Mouse (Mus musculus) natural killer cell, adult 2 months (primary cell): ENCODE results near the gene Sema4d.

Source experiments
- DNase-seq, 2 experiments: peaks; one replicate each; pipeline ENCODE4 v3.0.0; 2022; ENCODE audit warnings: low spot score in 2 of 2

Gene Sema4d

DNA sequence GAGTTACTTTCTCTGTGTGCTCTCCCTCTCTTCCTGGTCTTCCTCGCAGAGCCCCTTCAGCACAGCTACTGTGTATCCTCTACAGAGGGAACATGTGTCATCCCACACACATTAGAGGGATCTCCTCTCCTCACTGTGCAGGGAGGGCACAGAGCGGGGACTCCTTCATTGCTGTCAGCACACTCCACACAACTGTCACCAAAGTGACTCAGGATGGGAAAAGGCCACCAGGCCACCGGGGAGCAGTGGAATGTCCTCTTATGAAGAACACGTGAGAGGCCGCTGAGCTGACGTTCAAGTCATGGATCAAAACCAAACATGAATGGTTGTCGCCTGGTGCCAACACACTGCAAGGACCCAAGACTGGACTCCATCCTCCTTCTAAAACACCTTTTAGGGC, 38.0 kb downstream of the Sema4d start:
- DNase-seq, result no peak

DNA sequence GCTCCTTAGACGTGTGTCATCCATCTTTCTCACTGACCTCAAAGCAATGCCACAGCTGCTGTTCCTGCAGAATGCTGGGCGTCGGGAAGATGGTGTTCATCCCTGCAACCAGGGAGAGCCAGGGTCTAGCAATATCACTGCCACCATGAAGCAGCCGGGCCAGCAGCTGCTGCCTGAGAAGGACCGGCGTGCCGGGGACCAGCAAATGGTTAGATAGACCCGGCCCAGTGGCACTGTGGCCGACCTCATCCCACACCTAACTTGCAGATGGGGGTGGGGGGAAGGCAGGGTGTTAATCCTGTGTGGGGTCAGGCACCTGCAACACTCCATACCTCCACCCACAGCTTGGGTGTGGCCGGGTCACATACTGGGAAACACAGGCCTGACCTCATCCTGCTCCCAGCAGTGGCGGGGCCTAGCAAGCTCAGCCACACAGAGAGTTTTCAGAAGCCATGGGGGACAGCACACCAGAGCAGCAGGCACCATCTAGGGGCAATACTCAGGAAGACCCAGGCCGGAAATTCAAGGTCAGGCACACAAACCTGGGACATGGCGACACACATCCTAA, 38.9 kb downstream of the Sema4d start:
- peak in 1 of 2 experiments; percentile 38 for DNase-seq

DNA sequence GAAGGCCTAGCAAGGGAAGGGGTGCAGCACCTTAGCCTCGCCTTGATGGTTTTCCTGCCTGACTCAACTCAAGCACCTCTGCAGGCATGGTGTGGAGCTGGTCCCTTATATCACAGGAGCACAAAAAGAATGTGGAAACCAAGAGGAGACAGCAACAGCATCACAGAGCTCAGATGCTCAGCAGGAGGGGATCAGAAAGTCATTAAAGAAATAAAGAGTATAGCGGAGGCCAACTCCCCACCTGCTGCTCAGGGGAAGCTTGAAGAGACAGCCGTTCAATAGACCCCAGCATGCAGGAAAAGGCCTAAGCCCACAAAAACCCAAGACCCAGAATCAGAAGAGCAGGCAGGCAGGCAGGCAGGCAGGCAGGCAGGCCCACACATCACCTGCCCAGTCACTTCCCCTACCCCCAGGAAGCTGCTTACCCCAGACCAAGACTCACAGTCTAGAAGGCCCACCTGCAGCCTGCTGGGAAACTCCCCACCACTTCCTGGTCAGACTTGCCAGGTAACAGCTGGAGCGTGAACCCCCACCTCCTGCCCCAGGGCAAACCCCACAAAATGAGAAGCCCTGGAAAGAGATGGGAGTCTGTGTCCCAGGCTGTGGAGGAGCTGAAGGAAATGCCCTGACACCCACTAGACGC, 39.6 kb downstream of the Sema4d start:
- DNase-seq, result peak; percentile 60 to 85

DNA sequence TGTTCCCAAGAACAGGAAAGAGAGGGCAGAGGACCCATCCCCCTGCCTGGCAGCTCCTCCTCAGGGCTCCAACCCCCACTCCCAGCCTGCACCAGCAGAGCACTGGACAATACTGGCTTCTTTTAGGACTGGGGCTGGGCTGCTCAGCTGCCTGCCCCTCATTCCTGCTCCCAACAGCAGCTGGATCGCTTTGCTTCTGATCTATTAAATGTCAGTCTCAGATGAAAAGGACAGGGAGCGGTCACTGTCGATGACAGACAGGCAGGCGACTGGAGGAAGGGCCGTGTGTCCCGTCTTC, 40.4 kb downstream of the Sema4d start:
- no peak for DNase-seq

DNA sequence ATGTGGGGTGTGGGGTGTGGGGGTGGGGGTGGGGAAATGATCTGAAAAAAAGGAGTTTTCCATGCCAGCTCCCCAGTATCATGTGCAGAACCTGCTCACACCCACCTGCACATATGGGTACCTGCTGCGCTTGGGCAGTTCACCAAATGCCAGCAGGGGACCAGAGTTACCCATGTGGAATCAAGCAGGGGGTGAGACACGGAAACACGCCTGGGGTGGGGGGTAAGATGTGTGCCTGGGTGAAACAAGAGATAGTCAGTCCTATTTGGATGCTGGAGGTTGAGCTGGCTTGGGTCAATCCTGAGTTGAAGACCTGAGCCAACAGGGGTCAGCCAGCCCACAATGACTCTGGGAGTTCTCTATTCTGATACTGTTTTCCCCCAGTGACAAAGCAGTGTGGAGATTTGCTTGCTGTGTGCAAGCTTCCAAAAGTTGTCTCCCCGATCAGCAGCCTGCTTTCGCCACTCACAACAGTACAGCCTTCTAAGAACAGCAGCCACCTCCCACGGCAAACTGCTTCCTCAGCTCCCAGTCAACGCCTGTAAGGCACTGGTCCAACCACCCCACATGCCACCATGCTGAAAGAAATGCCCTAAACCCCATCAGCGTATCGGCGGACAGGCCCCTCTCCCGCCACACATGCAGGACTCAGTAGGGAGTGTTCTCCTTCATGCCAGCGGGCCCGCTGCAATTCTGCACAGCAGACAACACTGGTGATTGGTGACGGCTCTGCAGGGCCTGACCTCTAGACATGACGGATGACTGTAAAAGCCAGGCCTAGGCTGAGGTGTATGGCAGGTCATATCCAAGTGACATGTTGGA, 41.0 kb downstream of the Sema4d start:
- DNase-seq, result no peak

DNA sequence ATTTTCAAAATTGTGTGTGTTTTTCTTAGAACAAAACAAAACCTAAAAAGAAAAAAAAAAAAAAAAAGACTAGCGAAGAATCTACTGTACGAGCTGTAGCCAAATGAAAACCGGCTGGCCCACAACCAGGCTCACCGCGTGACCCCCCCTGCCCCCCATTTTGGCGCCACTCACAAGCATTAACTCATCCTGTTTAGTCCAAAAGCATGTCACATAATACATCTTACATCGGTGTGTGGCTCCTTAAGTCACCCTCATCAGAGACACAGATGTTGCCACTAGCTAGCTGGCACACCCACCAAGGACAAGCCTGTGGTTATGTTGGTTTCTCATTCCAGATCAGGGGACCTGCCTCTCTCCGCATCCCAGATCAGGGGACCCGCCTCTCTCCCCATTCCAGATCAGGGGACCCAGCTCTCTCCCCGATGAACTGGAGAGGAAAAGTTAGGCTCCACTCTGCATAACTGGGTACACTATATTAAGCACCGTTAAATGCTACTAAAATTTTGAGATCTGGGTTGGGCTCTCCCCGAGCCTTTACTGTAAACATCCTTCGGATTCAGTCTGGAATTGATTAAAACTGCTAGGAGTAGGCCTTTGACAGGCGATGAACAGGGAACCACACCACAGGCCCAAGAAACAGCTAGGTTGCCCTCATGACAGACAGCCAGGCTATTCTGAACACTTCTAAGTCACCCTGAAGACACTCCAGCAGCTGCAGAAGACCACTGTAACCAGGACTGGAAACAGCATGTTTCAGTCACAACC, 43.8 kb downstream of the Sema4d start:
- no peak for DNase-seq

DNA sequence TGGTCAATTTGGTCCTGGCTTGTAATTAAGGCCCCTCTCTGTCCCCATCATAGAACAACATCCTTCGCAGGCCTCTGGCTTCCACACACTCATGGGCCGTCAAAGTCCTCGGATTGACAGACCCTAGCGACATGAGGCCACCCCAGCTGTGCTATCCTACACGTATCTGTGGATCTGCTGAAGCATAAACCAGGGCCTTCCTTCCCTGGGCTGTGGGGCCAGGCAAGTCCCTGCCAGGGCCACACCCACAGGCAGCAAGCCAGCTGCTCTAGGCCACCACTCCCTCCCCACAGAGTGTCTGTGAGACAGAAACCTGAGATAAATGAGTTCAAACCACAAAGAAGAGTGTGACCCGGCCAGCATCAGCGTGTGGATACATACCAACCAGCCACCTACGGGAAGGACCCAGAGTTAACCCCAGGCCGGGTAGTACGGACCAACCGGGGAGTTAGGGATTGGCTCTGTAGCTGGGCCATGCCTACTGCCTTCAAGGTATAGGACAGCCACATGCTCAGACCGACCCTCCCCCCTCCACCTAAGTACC, 45.5 kb downstream of the Sema4d start:
- peak; percentile 85 to 86 for DNase-seq

DNA sequence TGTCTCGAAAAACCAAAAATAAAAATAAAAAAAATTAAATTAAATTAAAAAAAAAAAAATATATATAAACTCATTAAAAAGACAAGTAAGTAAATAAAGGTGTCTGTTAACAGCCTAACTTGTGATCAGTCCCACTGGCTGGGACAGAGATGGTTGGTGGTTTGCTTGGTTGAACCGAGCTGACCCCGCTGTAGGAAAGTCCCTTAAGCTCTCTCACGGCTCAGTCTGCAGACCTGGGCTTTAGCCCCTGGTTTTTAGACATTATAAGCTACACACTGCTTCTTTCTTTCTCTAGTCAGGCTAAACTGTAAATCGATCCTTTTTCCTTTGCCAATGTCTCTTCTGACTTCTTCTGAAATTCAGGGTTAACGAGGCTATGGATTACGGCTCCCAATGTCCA, 46.5 kb downstream of the Sema4d start:
- DNase-seq, result no peak

DNA sequence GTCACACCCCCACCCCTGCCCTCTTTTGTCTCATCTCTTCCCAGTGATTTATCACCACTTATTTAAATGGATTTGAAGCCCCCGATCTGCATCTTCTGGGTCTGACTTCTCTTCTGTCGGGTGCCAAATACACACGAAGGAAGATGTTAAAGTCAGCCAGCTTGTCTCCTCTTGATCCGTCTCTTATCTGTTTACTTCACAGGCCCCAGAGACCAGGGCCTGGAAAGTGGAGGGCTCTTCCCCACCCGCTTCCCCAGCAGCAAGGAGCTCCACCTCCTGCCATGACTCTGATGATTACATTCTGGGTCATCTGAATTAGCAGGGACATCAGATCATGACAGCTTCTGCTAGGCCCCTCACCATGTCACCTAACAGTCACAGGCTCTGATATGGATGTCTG, 47.7 kb downstream of the Sema4d start:
- DNase-seq, result no peak

DNA sequence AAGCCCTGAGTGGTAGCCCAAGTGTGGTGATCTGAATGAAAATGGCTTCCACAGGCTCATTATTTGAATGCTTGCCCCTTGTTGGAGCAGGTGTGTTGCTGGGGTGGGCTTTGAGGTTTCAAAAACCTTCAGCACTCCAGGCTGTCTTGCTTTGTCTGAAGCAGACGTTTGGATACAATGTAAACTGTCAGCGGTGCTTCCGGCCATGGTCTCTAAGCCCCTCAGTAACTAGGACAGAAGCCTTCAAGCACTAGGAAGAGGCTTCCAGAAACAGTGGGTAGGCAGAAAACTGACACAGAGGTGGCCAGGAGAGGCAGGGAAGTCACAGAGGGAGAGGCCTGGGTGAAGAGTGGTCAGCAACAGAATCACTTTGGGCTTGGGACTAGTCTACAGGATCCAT, 49.7 kb downstream of the Sema4d start:
- DNase-seq, result no peak

DNA sequence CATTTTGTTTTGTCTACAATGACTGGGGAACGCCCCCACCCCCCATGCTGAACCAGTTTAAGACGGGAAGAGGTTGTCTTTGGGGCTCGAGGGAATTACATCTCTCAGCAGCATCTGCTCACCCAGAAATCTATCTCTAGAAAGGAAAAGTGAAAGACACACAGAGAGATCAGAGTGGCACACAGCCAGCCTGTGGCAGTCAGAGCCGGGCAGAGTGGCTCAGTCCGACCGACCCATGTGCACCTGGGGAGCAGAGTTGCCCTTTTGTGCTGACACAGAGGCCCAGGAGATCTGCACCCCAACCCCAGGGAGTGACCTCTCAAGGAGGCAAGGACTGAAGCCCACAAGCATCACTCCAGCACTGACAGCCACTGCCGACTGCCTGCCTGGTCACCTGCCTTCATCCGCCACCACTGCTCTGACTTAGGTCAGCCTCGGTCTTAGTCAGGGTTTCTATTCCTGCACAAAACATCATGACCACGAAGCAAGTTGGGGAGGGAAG, 50.9 kb downstream of the Sema4d start:
- peak in 1 of 2 experiments; percentile 47 for DNase-seq

DNA sequence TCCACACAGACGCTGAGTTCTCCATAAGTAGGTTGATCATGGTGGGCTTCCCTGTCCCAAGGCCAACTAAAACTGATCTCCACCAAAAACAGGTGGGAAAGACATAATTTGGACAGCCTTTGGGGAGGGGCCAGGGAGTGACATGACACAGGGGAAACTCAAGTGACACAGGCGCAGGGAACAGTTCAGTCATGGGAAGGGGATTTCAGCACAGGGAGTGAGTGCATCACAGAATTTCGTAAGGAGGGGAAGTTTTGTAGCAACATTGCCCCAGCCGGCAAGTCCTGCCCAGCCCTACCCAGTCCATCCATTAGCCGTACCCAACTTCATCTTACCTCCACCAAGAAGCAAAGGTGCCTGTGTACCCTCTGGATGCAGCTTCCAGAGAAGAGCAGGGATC, 52.8 kb downstream of the Sema4d start:
- no peak for DNase-seq

DNA sequence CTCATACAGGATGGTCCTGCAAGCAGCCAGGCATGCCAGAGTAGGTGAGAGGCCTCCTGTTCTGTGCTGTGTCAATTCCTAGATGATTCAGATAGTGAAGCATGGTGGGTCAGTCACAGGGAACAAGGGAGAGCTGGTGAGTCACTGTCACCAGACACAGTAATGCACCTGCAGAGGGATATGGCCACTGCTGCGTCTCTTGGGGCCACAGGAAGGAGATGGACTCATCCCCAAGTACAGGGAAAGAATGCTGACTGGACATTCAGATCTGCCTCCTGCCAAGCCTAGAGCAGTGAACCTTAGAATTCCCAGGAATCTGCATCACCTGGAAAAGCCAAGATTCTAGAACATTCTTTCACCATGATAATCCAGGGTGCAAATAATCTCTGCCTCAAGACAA, 53.8 kb downstream of the Sema4d start:
- DNase-seq, result no peak

DNA sequence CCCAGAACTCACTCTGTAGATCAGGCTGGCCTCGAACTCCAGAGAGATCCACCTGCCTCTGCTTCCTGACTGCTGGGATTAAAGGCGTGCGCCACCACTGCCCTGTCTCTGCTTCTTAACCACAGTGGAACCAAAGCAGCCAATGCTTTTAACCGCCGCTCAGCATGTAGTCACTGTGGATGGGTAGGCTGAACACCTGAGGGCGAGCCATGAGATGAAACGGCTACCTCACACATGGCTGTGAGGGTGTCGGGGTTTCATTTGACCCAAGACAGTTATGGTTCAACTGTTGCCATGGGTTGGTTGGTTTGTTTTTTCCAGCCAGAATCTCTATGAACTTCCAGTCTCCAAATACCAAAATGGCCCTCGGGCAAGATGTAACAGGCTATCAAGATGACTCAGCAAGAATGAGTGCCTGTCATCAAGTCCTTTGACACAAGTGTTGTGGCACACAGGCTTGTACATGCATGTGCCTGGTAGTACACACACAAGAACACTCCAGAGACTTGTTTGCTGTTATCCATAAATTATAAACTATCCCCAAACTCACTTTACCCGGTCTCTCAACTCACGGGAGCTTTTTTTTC, 54.9 kb downstream of the Sema4d start:
- no peak for DNase-seq

DNA sequence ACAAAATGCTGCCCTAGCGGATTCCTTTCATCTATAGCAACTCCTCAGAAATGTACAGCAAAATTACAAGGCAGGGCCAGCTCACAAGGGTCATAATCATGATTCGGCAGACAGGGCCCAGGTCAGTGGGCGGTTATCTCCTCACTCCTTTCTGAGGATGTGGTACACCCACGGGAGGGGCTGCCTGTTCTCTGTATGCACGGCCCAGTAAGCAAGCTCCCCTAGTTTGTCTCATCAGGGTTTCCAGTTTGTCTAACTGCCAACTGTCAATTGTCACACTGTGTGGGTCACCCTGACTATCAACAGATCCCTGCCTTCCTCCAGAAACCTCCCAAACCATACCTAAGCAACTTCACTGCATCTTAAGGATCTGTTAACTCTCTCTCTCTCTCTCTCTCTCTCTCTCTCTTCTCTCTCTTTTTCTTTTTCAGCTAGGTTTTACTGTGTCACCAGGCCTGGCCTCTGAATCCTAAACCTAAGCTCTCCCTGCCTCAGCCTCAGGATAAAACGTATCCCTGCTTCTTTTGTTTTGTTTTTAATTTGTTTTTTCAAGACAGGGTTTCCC, 55.5 kb downstream of the Sema4d start:
- DNase-seq, result peak; percentile 69 to 78

DNA sequence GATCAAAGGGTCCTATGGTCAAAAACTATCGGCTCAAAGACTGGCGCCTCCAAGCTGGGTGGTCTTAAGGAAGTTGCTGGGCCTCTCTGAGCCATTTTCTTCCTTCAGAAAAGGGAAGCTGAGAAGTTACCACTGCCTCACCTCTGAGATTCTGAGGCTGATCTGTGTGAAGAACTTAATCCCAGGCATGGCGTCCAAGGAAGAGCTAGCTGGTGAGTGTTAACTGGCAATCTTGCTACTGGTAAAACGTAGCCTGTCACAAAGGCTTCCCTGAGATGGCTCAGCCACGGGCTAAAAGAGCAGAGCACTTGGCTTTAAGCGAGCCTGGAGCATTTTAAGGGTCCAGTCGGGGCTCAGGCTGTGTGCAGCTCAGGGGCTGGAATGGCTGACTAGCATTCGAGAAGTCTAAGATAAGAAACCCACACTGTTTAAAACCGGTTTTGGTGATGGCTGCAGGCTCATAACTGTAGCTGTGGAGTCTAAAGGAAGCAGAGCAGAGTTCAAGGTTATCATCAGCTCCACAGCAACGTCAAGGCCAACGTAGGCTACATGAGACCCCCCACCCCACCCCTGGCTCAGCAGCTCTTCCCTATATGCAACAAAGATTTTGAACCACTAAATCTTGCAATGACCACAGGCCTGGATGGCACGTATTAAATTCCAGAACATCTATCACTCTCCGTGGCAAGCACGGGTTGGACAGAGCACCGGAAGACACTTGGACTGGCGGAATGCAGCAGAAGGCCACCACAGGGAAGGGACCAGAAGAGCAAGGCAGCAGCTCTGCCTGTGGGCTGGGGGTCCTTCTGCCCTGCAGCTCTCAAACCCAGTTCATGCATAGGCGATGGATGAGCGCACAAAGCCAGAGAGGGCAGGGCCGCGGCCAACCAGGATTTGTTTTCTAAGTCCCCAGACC, 56.3 kb downstream of the Sema4d start:
- no peak for DNase-seq

DNA sequence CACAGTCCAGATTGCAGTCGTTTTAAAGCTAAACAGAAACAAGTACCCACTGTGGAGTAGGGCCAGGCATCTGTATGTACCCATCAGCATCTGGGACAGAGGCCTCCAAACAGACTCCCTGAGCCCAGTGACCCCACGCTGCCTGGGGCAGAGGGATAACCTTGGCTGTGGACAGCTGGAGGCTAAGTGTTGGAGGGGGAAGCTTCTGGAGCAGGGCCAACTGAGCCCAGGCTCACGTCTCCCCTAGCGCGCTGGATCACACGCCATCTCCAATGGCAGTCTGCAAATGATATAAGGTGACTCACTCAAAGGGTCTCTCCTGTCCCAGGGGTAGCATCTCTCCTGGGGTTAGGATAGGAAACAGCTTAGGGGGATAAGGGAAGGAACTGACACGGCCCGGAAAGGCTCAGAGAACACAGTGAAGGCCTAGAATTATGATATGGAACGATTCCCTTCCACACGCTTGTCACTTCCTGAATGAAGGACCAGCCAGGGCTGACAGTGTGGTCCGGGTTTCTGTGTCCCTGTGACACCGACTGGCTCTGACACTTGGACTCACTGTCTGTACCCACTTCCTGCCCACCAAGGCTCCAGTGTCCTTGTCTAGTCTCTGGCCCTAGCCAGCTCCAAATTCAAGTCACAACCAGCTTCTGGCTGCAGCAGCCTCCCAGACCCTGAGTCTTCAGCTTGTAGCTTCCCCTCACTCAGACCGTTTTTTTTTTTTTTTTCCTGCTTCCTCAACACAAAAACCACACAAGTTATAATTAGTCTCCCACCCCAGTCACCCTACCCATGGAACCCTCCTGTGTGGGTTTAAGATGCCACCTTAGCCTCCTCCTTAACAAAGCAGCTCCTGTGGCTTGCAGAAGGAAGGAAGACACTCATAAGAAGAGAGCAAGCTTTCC, 57.3 kb downstream of the Sema4d start:
- peak; percentile 67 to 76 for DNase-seq

DNA sequence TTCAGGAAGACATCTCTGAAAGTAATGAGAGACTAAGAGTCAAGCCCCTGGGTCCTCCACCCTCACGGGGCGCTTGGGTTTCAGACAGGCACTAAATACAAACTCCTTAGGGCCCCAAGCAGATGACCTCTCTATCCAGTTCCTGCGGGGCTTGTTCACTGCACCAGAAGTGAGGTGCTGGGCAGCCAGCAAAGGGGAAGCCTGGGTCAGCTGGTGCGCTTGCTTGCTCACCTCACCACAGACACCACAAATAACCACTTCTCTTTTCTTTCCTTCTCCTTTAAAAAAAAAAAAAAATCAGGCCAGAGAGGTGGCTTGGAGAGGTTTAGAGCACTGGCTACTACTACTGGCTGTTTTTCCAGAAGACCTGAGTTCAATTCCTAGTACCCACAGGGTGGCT, 59.0 kb downstream of the Sema4d start:
- peak; percentile 67 to 80 for DNase-seq

DNA sequence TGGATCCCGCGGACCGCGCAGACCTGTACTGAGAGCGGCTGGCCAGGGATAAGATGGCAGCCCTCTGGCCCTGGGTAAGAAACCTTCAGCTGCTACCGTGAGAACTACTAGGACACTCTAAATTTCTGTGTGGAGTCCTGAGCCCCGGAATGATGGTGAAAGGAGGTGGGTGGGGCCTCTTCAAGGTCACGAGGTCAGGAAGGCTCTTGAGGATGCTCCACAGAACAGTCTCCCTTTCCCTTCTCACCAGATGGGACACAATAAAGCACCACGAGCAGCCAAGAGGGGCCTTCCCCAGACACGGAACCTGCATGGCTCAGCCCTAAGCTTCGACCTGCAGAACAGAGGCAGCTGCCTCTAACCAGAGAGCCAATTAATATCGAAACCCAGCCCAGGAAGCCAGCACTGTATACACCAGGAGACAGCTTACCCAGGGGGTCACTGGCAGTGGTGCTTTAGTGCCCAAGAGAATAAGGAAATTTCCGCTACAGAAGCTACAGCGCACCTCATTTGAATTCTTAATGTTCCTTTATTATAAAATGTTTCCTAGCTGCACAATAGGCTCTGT, 61.4 kb downstream of the Sema4d start:
- DNase-seq, result no peak
